Mouse (Mus musculus): ENCODE results near the gene Dnaaf5. TPM values are rescaled to one million over a fixed set of nuclear protein-coding genes. Genes with fewer than 3 reads are reported as not detected.

The Dnaaf5 gene
- polyA plus RNA-seq, 1 experiment from 2014 or later = 5.3 TPM

- Histone ChIP-seq H3K9ac (ENCODE audit: low read depth, low read length) (peak overlapping the region; percentile 69), H3K9me3 (replicated peaks; ENCODE audit: low read length) (no peaks in the 10 kb centered on the region), H3K4me3 (replicated peaks; ENCODE audit: low read depth, low read length) (peak overlapping the region; percentile 54), H3K4me2 (ENCODE audit: low read length) (peak overlapping the region; percentile 93), H3K4me1 (replicated peaks; ENCODE audit: insufficient read depth, low read length) (peaks cover 3% of the 10 kb centered on the region; the same call in 1 of the 2 replicates), H3K27ac (no peak overlapping the region), H3K27me3 (ENCODE audit: insufficient read depth, low read length) (no peaks in the 10 kb centered on the region), H3K36me3 (ENCODE audit: insufficient read depth, low read length) (no peaks in the 10 kb centered on the region)
- TF ChIP-seq CTCF (IDR thresholded peaks at IDR 0.05; ENCODE audit: low read depth) = no peak
- peak; percentile 19 for DNase-seq (ENCODE audit: low spot score)
- WGBS = 11% methylated on average over 12 of the region's 12 CpGs
- ATAC-seq (replicated peaks; ENCODE audit: low FRiP score, low read depth) = peak; percentile 56; the same call in 1 of the 2 replicates
These were observed 20.9 kb upstream of the Dnaaf5 start for GRCm38 (mm10) chr5:139129078-139129477.

GRCm38 (mm10) chr5:139129572-139130151 is 20.4 kb upstream of the Dnaaf5 start:
- Histone ChIP-seq H3K9me3 (replicated peaks; ENCODE audit: low read length) (no peaks in the 10 kb centered on the region), H3K27ac (no peak overlapping the region), H3K9ac (ENCODE audit: low read depth, low read length) (peak overlapping the region; percentile 69), H3K4me1 (replicated peaks; ENCODE audit: insufficient read depth, low read length) (peaks cover 3% of the 10 kb centered on the region; the same call in 1 of the 2 replicates), H3K4me3 (replicated peaks; ENCODE audit: low read depth, low read length) (peak overlapping the region; percentile 54), H3K36me3 (ENCODE audit: insufficient read depth, low read length) (no peaks in the 10 kb centered on the region), H3K4me2 (ENCODE audit: low read length) (peak overlapping the region; percentile 93), H3K27me3 (ENCODE audit: insufficient read depth, low read length) (no peaks in the 10 kb centered on the region)
- peak; percentile 25 for DNase-seq (ENCODE audit: low spot score)
- WGBS = 5% methylated on average over 48 of the region's 55 CpGs
- ATAC-seq (replicated peaks; ENCODE audit: low FRiP score, low read depth) = peak; percentile 59
- TF ChIP-seq CTCF (IDR thresholded peaks at IDR 0.05; ENCODE audit: low read depth) = no peak

DNA sequence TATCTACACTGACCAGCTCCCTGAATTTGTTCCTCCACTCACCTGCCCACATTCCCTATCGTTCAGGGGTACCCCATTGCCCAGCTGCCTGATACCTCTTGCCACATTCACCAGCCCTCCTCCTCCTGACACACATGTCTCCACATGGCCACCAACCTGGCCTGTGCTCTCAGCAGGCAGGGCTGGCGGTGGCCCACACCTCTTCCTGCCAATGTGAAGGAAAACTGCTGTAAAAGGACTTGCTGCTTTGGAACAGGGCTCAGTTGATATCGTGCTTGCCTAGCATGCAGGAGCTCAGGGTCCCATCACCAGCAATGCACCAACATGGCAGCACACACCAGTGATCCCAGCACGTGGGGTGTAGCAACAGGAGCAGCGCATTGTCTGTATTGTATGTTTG is 19.7 kb upstream of the Dnaaf5 start:
- Histone ChIP-seq H3K27me3 (ENCODE audit: insufficient read depth, low read length) (no peaks in the 10 kb centered on the region), H3K27ac (no peak overlapping the region), H3K9ac (ENCODE audit: low read depth, low read length) (no peak overlapping the region), H3K4me1 (replicated peaks; ENCODE audit: insufficient read depth, low read length) (peaks cover 3% of the 10 kb centered on the region; the same call in 1 of the 2 replicates), H3K4me3 (replicated peaks; ENCODE audit: low read depth, low read length) (no peak overlapping the region), H3K36me3 (ENCODE audit: insufficient read depth, low read length) (no peaks in the 10 kb centered on the region), H3K9me3 (replicated peaks; ENCODE audit: low read length) (no peaks in the 10 kb centered on the region), H3K4me2 (ENCODE audit: low read length) (no peak overlapping the region)
- no peak for DNase-seq (ENCODE audit: low spot score)
- WGBS = 78% methylated on average over 5 of the region's 5 CpGs
- ATAC-seq (replicated peaks; ENCODE audit: low FRiP score, low read depth) = no peak
- no peak for TF ChIP-seq CTCF (IDR thresholded peaks at IDR 0.05; ENCODE audit: low read depth)

DNA sequence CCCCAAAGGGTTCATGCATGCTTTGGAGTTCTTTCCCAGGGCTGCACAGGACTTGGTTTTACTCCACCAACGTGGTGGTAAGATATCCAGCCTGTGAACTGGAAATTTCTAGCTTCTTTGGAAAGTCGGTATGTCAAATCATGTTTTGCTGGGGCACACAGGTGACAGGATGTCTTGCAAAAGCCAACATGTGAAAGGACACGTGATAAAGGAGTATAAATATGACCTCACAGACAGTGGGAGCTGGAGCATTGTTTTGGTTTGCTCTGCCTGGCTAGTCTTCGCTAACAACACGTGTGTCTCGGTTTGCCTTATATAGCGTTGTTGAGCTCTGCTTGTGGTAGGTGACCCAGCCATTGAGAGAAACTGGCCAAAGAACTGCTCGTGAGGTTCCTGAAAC is 15.5 kb upstream of the Dnaaf5 start:
- no peaks in the 10 kb centered on the region for H3K36me3 ChIP-seq (ENCODE audit: insufficient read depth, low read length)
- no peaks in the 10 kb centered on the region for H3K9me3 ChIP-seq (replicated peaks; ENCODE audit: low read length)
- peaks cover 5% of the 10 kb centered on the region; the same call in 1 of the 2 replicates for H3K4me1 ChIP-seq (replicated peaks; ENCODE audit: insufficient read depth, low read length)
- H3K27me3 ChIP-seq (ENCODE audit: insufficient read depth, low read length) = no peaks in the 10 kb centered on the region
- H3K27ac ChIP-seq = no peak overlapping the region
- no peak overlapping the region for H3K9ac ChIP-seq (ENCODE audit: low read depth, low read length)
- H3K4me3 ChIP-seq (replicated peaks; ENCODE audit: low read depth, low read length) = no peak overlapping the region
- ATAC-seq (replicated peaks; ENCODE audit: low FRiP score, low read depth) (no peak), DNase-seq (ENCODE audit: low spot score) (peak; percentile 21)
- TF ChIP-seq CTCF (IDR thresholded peaks at IDR 0.05; ENCODE audit: low read depth) = no peak
- WGBS = 53% methylated on average over 8 of the region's 8 CpGs
- H3K4me2 ChIP-seq (ENCODE audit: low read length) = no peak overlapping the region

DNA sequence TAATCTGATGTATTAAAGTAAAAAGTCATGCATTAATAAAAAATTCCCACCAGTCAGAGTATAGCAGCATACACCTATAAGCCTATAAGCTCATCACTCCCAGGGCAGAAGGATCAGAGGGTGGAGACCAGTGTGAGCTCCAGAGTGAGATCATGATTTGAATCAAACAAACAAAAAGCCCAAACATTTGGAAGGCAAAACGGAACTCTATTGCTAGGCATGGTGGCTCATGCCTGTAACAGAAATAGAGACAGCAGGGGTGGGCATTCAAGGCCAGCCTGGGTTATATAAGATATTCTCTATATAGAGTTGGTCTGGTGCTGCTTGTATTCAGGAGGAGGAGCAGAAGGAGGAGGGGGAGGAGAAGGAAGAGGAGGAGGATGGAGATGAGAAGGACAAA is 13.7 kb upstream of the Dnaaf5 start:
- DNase-seq (ENCODE audit: low spot score) (no peak), ATAC-seq (replicated peaks; ENCODE audit: low FRiP score, low read depth) (no peak)
- Histone ChIP-seq H3K4me3 (replicated peaks; ENCODE audit: low read depth, low read length) (no peak overlapping the region), H3K27me3 (ENCODE audit: insufficient read depth, low read length) (no peaks in the 10 kb centered on the region), H3K9ac (ENCODE audit: low read depth, low read length) (no peak overlapping the region), H3K9me3 (replicated peaks; ENCODE audit: low read length) (no peaks in the 10 kb centered on the region), H3K4me2 (ENCODE audit: low read length) (no peak overlapping the region), H3K4me1 (replicated peaks; ENCODE audit: insufficient read depth, low read length) (peaks cover 13% of the 10 kb centered on the region), H3K27ac (no peak overlapping the region), H3K36me3 (ENCODE audit: insufficient read depth, low read length) (no peaks in the 10 kb centered on the region)
- WGBS = 68% methylated on average over 1 of the region's 1 CpGs
- no peak for TF ChIP-seq CTCF (IDR thresholded peaks at IDR 0.05; ENCODE audit: low read depth)

- no peak overlapping the region for H3K27ac ChIP-seq
- H3K36me3 ChIP-seq (ENCODE audit: insufficient read depth, low read length) = no peaks in the 10 kb centered on the region
- H3K4me3 ChIP-seq (replicated peaks; ENCODE audit: low read depth, low read length) = no peak overlapping the region
- no peak for TF ChIP-seq CTCF (IDR thresholded peaks at IDR 0.05; ENCODE audit: low read depth)
- DNase-seq (ENCODE audit: low spot score) (no peak), ATAC-seq (replicated peaks; ENCODE audit: low FRiP score, low read depth) (no peak)
- 91% methylated on average over 6 of the region's 6 CpGs for WGBS
- peaks cover 13% of the 10 kb centered on the region for H3K4me1 ChIP-seq (replicated peaks; ENCODE audit: insufficient read depth, low read length)
- H3K27me3 ChIP-seq (ENCODE audit: insufficient read depth, low read length) = no peaks in the 10 kb centered on the region
- no peak overlapping the region for H3K4me2 ChIP-seq (ENCODE audit: low read length)
- H3K9me3 ChIP-seq (replicated peaks; ENCODE audit: low read length) = no peaks in the 10 kb centered on the region
- H3K9ac ChIP-seq (ENCODE audit: low read depth, low read length) = no peak overlapping the region
These were observed 12.8 kb upstream of the Dnaaf5 start for GRCm38 (mm10) chr5:139137176-139137575.

Measured in kidney, postnatal 0 days (tissue).